Mouse (Mus musculus): ENCODE results near the gene Cacng4. TPM values are rescaled to one million over a fixed set of nuclear protein-coding genes. Genes with fewer than 3 reads are reported as not detected.

Cacng4 gene
- polyA plus RNA-seq, 1 experiment from 2014 or later, result 2.5 TPM

GRCm38 (mm10) chr11:107778859-107779258, 15.5 kb downstream of the Cacng4 start:
- Histone ChIP-seq H3K9ac (replicated peaks; ENCODE audit: low read length) (no peak overlapping the region), H3K4me3 (ENCODE audit: low read length) (no peak overlapping the region), H3K27me3 (ENCODE audit: insufficient read depth, low read length) (no peaks in the 10 kb centered on the region), H3K9me3 (ENCODE audit: low read length) (no peaks in the 10 kb centered on the region), H3K4me1 (ENCODE audit: insufficient read depth, low read length) (no peaks in the 10 kb centered on the region), H3K27ac (ENCODE audit: low read length) (no peak overlapping the region), H3K36me3 (ENCODE audit: insufficient read depth, low read length) (no peaks in the 10 kb centered on the region), H3K4me2 (replicated peaks; ENCODE audit: low read depth, low read length) (no peak overlapping the region)
- no peak for ATAC-seq (ENCODE audit: low FRiP score, low TSS enrichment)
- WGBS, result 83% methylated on average over 9 of the region's 9 CpGs

- H3K9ac ChIP-seq (replicated peaks; ENCODE audit: low read length), result no peak overlapping the region
- H3K27me3 ChIP-seq (ENCODE audit: insufficient read depth, low read length), result no peaks in the 10 kb centered on the region
- H3K36me3 ChIP-seq (ENCODE audit: insufficient read depth, low read length), result no peaks in the 10 kb centered on the region
- no peak overlapping the region for H3K4me2 ChIP-seq (replicated peaks; ENCODE audit: low read depth, low read length)
- H3K27ac ChIP-seq (ENCODE audit: low read length), result no peak overlapping the region
- WGBS, result 41% methylated on average over 12 of the region's 12 CpGs
- ATAC-seq (ENCODE audit: low FRiP score, low TSS enrichment), result no peak
- H3K4me3 ChIP-seq (ENCODE audit: low read length), result no peak overlapping the region
- no peaks in the 10 kb centered on the region for H3K4me1 ChIP-seq (ENCODE audit: insufficient read depth, low read length)
- H3K9me3 ChIP-seq (ENCODE audit: low read length), result no peaks in the 10 kb centered on the region
Measured at GRCm38 (mm10) chr11:107777487-107777886, 16.9 kb downstream of the Cacng4 start.

GRCm38 (mm10) chr11:107773312-107773711, 21.0 kb downstream of the Cacng4 start:
- WGBS, result 47% methylated on average over 8 of the region's 8 CpGs
- H3K4me2 ChIP-seq (replicated peaks; ENCODE audit: low read depth, low read length), result no peak overlapping the region
- H3K27me3 ChIP-seq (ENCODE audit: insufficient read depth, low read length), result no peaks in the 10 kb centered on the region
- no peaks in the 10 kb centered on the region for H3K36me3 ChIP-seq (ENCODE audit: insufficient read depth, low read length)
- H3K4me1 ChIP-seq (ENCODE audit: insufficient read depth, low read length), result peaks cover 9% of the 10 kb centered on the region; the same call in 1 of the 2 replicates
- H3K27ac ChIP-seq (ENCODE audit: low read length), result no peak overlapping the region
- H3K9me3 ChIP-seq (ENCODE audit: low read length), result no peaks in the 10 kb centered on the region
- H3K9ac ChIP-seq (replicated peaks; ENCODE audit: low read length), result no peak overlapping the region
- H3K4me3 ChIP-seq (ENCODE audit: low read length), result no peak overlapping the region
- ATAC-seq (ENCODE audit: low FRiP score, low TSS enrichment), result no peak

DNA sequence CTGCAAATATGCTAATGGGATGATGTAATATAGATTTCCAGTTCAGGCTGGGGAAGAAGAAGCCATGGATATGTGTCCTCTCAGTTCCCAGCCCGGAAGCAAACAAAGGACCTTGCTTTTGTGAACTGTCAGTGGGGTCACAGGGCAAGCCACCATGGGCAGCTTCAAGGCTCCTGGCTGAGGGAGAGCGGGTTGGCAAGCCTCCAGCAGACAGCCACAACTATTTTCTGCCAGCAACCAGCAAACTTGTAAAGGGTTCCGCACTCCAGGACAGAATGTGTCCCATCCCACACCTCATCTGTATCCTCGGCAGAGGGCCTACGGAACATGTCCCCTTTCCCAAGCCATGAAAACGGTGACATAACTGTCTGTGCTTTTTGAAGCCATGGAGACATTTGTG, 22.4 kb downstream of the Cacng4 start:
- 71% methylated on average over 6 of the region's 6 CpGs for WGBS
- no peak overlapping the region for H3K4me2 ChIP-seq (replicated peaks; ENCODE audit: low read depth, low read length)

DNA sequence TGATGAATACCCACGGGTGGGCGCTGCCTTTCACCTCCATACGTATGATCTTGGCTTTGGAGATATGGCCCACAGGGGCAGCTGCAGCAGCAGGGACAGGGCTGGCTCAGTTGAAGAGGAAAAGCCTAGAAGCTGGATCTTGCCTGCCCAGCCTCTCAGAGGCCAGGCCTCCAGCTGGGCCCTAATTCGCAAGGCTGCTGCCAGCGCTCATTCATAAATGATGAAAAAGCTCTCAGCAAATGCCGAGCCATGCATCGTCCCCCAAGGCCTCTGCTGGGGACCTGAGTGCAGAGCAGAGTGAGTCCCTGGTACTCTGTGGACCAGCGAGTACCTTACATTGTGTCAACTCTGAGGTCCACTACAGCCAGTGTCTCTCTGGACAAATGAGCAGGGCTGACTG, 26.0 kb downstream of the Cacng4 start:
- ATAC-seq (ENCODE audit: low FRiP score, low TSS enrichment), result no peak
- no peak overlapping the region for H3K27ac ChIP-seq (ENCODE audit: low read length)
- no peaks in the 10 kb centered on the region for H3K36me3 ChIP-seq (ENCODE audit: insufficient read depth, low read length)
- H3K4me3 ChIP-seq (ENCODE audit: low read length), result no peak overlapping the region
- no peaks in the 10 kb centered on the region for H3K27me3 ChIP-seq (ENCODE audit: insufficient read depth, low read length)
- H3K4me2 ChIP-seq (replicated peaks; ENCODE audit: low read depth, low read length), result no peak overlapping the region
- H3K9ac ChIP-seq (replicated peaks; ENCODE audit: low read length), result no peak overlapping the region
- 82% methylated on average over 8 of the region's 8 CpGs for WGBS
- H3K9me3 ChIP-seq (ENCODE audit: low read length), result no peaks in the 10 kb centered on the region
- H3K4me1 ChIP-seq (ENCODE audit: insufficient read depth, low read length), result peaks cover 23% of the 10 kb centered on the region

More for the DNA sequence above, 22.4 kb downstream of the Cacng4 start:
- Histone ChIP-seq H3K4me1 (ENCODE audit: insufficient read depth, low read length) (peaks cover 17% of the 10 kb centered on the region), H3K27me3 (ENCODE audit: insufficient read depth, low read length) (no peaks in the 10 kb centered on the region), H3K9me3 (ENCODE audit: low read length) (no peaks in the 10 kb centered on the region), H3K27ac (ENCODE audit: low read length) (no peak overlapping the region), H3K4me3 (ENCODE audit: low read length) (no peak overlapping the region), H3K9ac (replicated peaks; ENCODE audit: low read length) (no peak overlapping the region), H3K36me3 (ENCODE audit: insufficient read depth, low read length) (no peaks in the 10 kb centered on the region)
- no peak for ATAC-seq (ENCODE audit: low FRiP score, low TSS enrichment)

GRCm38 (mm10) chr11:107766932-107767331, 27.4 kb downstream of the Cacng4 start:
- H3K27me3 ChIP-seq (ENCODE audit: insufficient read depth, low read length), result no peaks in the 10 kb centered on the region
- ATAC-seq (ENCODE audit: low FRiP score, low TSS enrichment), result peak; percentile 32; the same call in 1 of the 2 replicates
- no peaks in the 10 kb centered on the region for H3K36me3 ChIP-seq (ENCODE audit: insufficient read depth, low read length)
- 52% methylated on average over 12 of the region's 12 CpGs for WGBS
- H3K9ac ChIP-seq (replicated peaks; ENCODE audit: low read length), result no peak overlapping the region
- no peak overlapping the region for H3K4me3 ChIP-seq (ENCODE audit: low read length)
- H3K27ac ChIP-seq (ENCODE audit: low read length), result peak overlapping the region; percentile 52; the same call in 1 of the 2 replicates
- H3K9me3 ChIP-seq (ENCODE audit: low read length), result no peaks in the 10 kb centered on the region
- H3K4me2 ChIP-seq (replicated peaks; ENCODE audit: low read depth, low read length), result no peak overlapping the region
- peaks cover 33% of the 10 kb centered on the region for H3K4me1 ChIP-seq (ENCODE audit: insufficient read depth, low read length)

DNA sequence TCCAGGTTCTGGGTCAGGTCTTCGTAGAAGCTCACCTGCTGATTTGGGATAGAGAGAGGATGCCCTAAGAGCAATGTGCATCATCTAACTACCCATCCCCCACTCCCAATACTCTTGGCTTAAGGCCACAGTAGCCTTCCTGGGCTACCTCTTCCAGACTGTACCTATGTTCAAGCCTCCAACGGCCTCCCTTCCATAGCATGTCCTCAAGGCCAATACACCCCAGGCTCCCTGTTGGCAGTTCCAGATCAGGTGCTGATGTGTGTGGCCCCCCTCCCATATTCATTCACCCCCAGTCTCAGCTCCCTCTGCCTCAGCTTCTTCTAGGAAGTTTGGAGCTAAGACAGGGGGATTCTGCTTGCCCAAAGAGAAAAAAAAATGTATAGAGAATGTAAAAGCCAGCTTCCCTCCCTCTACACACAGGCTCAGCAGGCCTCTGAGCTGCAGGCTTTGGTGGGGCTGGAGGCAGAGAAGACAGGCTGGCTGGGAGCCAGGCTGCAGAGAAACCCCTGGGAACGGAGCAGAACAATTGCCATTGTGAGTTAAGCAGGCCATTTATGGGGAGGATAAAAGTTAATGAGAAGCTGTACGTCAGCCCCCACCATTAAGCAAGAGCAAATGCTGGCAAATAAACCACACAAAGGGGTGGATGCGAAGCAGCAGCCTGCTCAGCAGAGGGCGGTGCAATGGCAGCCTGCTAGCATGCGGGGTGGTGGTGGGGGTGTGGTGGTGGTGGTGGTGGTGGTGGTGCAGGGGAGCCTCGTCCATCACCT, 31.5 kb downstream of the Cacng4 start:
- ATAC-seq (ENCODE audit: low FRiP score, low TSS enrichment), result peak; percentile 63
- Histone ChIP-seq H3K4me3 (ENCODE audit: low read length) (no peak overlapping the region), H3K4me2 (replicated peaks; ENCODE audit: low read depth, low read length) (no peak overlapping the region), H3K27me3 (ENCODE audit: insufficient read depth, low read length) (no peaks in the 10 kb centered on the region), H3K9me3 (ENCODE audit: low read length) (no peaks in the 10 kb centered on the region), H3K36me3 (ENCODE audit: insufficient read depth, low read length) (no peaks in the 10 kb centered on the region), H3K4me1 (ENCODE audit: insufficient read depth, low read length) (peaks cover 23% of the 10 kb centered on the region), H3K27ac (ENCODE audit: low read length) (peak overlapping the region; percentile 51), H3K9ac (replicated peaks; ENCODE audit: low read length) (no peak overlapping the region)
- 38% methylated on average over 8 of the region's 8 CpGs for WGBS

DNA sequence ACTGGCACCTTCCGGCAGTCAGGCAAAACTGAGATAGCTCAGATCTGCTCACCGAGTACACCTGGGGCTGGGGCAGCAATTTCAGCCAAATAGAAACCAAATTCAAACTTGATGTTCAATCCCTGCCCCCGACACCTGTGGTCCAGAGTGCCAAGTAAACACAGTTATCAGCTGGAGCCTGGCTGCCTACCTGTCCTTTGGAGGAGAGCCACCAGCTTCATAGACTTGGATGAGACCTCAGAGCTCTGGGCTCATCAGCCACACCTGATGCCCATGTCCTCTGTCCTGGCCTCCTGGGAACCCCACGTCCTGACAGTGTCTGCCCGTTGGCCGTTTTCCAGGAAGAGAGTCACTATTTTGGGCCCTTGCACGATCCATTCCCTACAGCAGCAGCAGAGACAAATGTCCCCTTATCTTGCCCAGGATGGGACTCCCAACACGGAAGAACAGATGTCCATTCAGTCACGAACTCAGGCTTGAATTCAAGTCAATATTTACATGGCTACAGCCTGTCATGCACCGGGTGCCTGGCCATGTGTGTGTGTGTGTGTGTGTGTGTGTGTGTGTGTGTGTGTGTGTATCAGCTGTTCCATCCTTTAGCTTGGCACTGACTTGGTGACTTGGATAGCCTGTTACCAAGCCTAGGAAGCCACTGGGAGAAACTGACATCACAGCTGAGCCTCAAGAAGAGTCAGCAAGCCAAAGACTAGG, 32.4 kb downstream of the Cacng4 start:
- Histone ChIP-seq H3K27me3 (ENCODE audit: insufficient read depth, low read length) (no peaks in the 10 kb centered on the region), H3K9me3 (ENCODE audit: low read length) (no peaks in the 10 kb centered on the region), H3K9ac (replicated peaks; ENCODE audit: low read length) (no peak overlapping the region), H3K4me3 (ENCODE audit: low read length) (no peak overlapping the region), H3K36me3 (ENCODE audit: insufficient read depth, low read length) (no peaks in the 10 kb centered on the region), H3K4me2 (replicated peaks; ENCODE audit: low read depth, low read length) (no peak overlapping the region), H3K4me1 (ENCODE audit: insufficient read depth, low read length) (peaks cover 15% of the 10 kb centered on the region), H3K27ac (ENCODE audit: low read length) (no peak overlapping the region)
- ATAC-seq (ENCODE audit: low FRiP score, low TSS enrichment), result no peak
- 74% methylated on average over 10 of the region's 10 CpGs for WGBS

DNA sequence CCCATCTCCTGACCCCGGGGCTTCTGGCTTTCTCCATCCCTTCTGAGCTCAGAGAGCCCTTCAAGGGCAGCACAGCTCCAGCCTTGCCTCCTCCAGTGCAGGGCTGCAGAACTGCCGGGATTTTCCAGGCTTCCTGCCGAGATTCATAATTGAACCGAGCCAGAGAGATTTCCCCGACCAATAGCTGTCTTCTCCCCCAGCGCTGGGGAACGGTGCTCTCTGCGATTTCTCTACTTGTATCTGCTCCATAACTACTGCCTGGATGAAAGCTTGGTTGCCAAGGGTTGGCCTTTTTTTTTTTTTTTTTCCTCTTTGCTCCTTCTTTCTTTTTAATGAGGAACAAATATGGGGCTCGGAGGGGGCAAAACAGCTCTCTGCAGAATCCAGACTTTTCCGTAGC, 34.4 kb downstream of the Cacng4 start:
- Histone ChIP-seq H3K36me3 (ENCODE audit: insufficient read depth, low read length) (no peaks in the 10 kb centered on the region), H3K27me3 (ENCODE audit: insufficient read depth, low read length) (no peaks in the 10 kb centered on the region), H3K4me3 (ENCODE audit: low read length) (no peak overlapping the region), H3K9ac (replicated peaks; ENCODE audit: low read length) (no peak overlapping the region), H3K4me1 (ENCODE audit: insufficient read depth, low read length) (peaks cover 9% of the 10 kb centered on the region), H3K9me3 (ENCODE audit: low read length) (no peaks in the 10 kb centered on the region), H3K4me2 (replicated peaks; ENCODE audit: low read depth, low read length) (no peak overlapping the region), H3K27ac (ENCODE audit: low read length) (no peak overlapping the region)
- ATAC-seq (ENCODE audit: low FRiP score, low TSS enrichment), result no peak
- WGBS, result 72% methylated on average over 10 of the region's 10 CpGs

- Histone ChIP-seq H3K4me2 (replicated peaks; ENCODE audit: low read depth, low read length) (no peak overlapping the region), H3K27me3 (ENCODE audit: insufficient read depth, low read length) (no peaks in the 10 kb centered on the region), H3K27ac (ENCODE audit: low read length) (no peak overlapping the region), H3K4me3 (ENCODE audit: low read length) (no peak overlapping the region), H3K9me3 (ENCODE audit: low read length) (no peaks in the 10 kb centered on the region), H3K4me1 (ENCODE audit: insufficient read depth, low read length) (peaks cover 9% of the 10 kb centered on the region), H3K9ac (replicated peaks; ENCODE audit: low read length) (no peak overlapping the region), H3K36me3 (ENCODE audit: insufficient read depth, low read length) (no peaks in the 10 kb centered on the region)
- ATAC-seq (ENCODE audit: low FRiP score, low TSS enrichment), result no peak
- 72% methylated on average over 9 of the region's 9 CpGs for WGBS
Measured at GRCm38 (mm10) chr11:107759516-107759915, 34.8 kb downstream of the Cacng4 start.

All from kidney, embryonic 16.5 days (tissue).